Mouse (Mus musculus) midbrain, embryonic 16.5 days (tissue): ENCODE measurements around the gene Lrig1. TPM values are rescaled to one million over a fixed set of nuclear protein-coding genes. Genes with fewer than 3 reads are reported as not detected.

ENCODE experiments used
- ATAC-seq: fragments of 200-750 bp; cut with Nextera tagmentation; 2 replicates; pipeline ENCODE4 v1.8.0; 2017; ENCODE audit warnings: moderate TSS enrichment
- H3K27ac ChIP-seq: fragments of 300-500 bp; sonication (generic); 2 replicates; pipeline ENCODE4 v1.5.1; 2014; ENCODE audit warnings: mild to moderate bottlenecking, low read length, mixed read lengths
- H3K27me3 ChIP-seq: fragments of 300-500 bp; sonication (generic); 2 replicates; pipeline ENCODE4 v1.6.1; 2014; ENCODE audit warnings: low read depth, low read length, mixed read lengths; ENCODE audit not compliant: control insufficient read depth, insufficient read depth
- H3K36me3 ChIP-seq: fragments of 300-500 bp; sonication (generic); 2 replicates; pipeline ENCODE4 v1.6.1; 2014; ENCODE audit warnings: mild to moderate bottlenecking, low read length, moderate library complexity, mixed read lengths; ENCODE audit not compliant: control insufficient read depth, insufficient read depth
- H3K4me1 ChIP-seq: fragments of 300-500 bp; sonication (generic); 2 replicates; pipeline ENCODE4 v1.6.1; 2014; ENCODE audit warnings: mild to moderate bottlenecking, low read length, mixed read lengths; ENCODE audit not compliant: control insufficient read depth, insufficient read depth
- H3K4me2 ChIP-seq: fragments of 300-500 bp; sonication (generic); 2 replicates; pipeline ENCODE4 v1.6.1; 2014; ENCODE audit warnings: mild to moderate bottlenecking, low read length, mixed read lengths
- H3K4me3 ChIP-seq: fragments of 300-500 bp; sonication (generic); 2 replicates; pipeline ENCODE4 v1.5.1; 2014; ENCODE audit warnings: low read depth, mild to moderate bottlenecking, low read length, moderate library complexity, mixed read lengths
- H3K9ac ChIP-seq: fragments of 300-500 bp; sonication (generic); 2 replicates; pipeline ENCODE4 v1.6.1; 2014; ENCODE audit warnings: low read depth, low read length, mixed read lengths
- H3K9me3 ChIP-seq: fragments of 300-500 bp; sonication (generic); replicated peaks from 2 replicates; pipeline ENCODE4 v1.6.1; 2014; ENCODE audit warnings: mild to moderate bottlenecking, low read length, mixed read lengths; ENCODE audit not compliant: control insufficient read depth, poor library complexity, severe bottlenecking
- WGBS: fragments of 180-500 bp; shearing (Covaris S2); extraction: QIAGEN DNeasy Blood & Tissue Kit; methylation state at CpG from one replicate; pipeline ENCODE4 v1.1.7; 2014; 5-methylcytosine and 5-hydroxymethylcytosine counted together
- polyA plus RNA-seq: library from polyadenylated mRNA; unstranded; fragments of >200 nt; fragmentation: Nextera tagmentation; extraction: Ambion mirVana; gene quantifications from 2 replicates; pipeline ENCODE4 v1.2.1, GENCODE M21; 2015

Gene Lrig1
- polyA plus RNA-seq, 1 experiment from 2014 or later = 14.2 TPM

- Histone ChIP-seq H3K9ac (no peak overlapping the region), H3K4me3 (peak overlapping the region; percentile 75), H3K27me3 (no peaks in the 10 kb centered on the region), H3K27ac (no peak overlapping the region), H3K36me3 (no peaks in the 10 kb centered on the region), H3K9me3 (no peaks in the 10 kb centered on the region), H3K4me1 (peaks cover 19% of the 10 kb centered on the region), H3K4me2 (peak overlapping the region; percentile 89)
- no peak for ATAC-seq
- WGBS = 2% methylated on average over 18 of the region's 18 CpGs
Observed at GRCm38 (mm10) chr6:94701071-94701470, 1.1 kb upstream of the Lrig1 start.

- under 1% methylated on average over 8 of the region's 8 CpGs for WGBS
Observed at GRCm38 (mm10) chr6:94700612-94701011, 654 bp upstream of the Lrig1 start.

GRCm38 (mm10) chr6:94699173-94699987 lies 578 bp downstream of the Lrig1 start:
- peak; percentile 70 for ATAC-seq
- H3K4me3 ChIP-seq = peak overlapping the region; percentile 75

More at GRCm38 (mm10) chr6:94700612-94701011, 654 bp upstream of the Lrig1 start:
- no peaks in the 10 kb centered on the region for H3K36me3 ChIP-seq
- H3K27me3 ChIP-seq = no peaks in the 10 kb centered on the region
- peak overlapping the region; percentile 26; the same call in 1 of the 2 replicates for H3K27ac ChIP-seq
- H3K4me1 ChIP-seq = peaks cover 19% of the 10 kb centered on the region
- H3K9me3 ChIP-seq = no peaks in the 10 kb centered on the region
- no peak overlapping the region for H3K9ac ChIP-seq
- H3K4me2 ChIP-seq = peak overlapping the region; percentile 89
- 0 out of 2 replicates have a peak, but pooled peaks have one; percentile 3 for ATAC-seq
- H3K4me3 ChIP-seq = peak overlapping the region; percentile 75

GRCm38 (mm10) chr6:94698509-94699172 lies 1.3 kb downstream of the Lrig1 start:
- Histone ChIP-seq H3K36me3 (no peaks in the 10 kb centered on the region), H3K9ac (peak overlapping the region; percentile 85), H3K4me2 (peak overlapping the region; percentile 89), H3K9me3 (no peaks in the 10 kb centered on the region), H3K4me3 (peak overlapping the region; percentile 75), H3K4me1 (peaks cover 19% of the 10 kb centered on the region), H3K27me3 (no peaks in the 10 kb centered on the region), H3K27ac (peak overlapping the region; percentile 84; the same call in 1 of the 2 replicates)
- WGBS = 3% methylated on average over 11 of the region's 11 CpGs
- no peak for ATAC-seq

More at GRCm38 (mm10) chr6:94699173-94699987, 578 bp downstream of the Lrig1 start:
- peak overlapping the region; percentile 85 for H3K9ac ChIP-seq
- peak overlapping the region; percentile 89 for H3K4me2 ChIP-seq
- peak overlapping the region; percentile 84 for H3K27ac ChIP-seq
- H3K4me1 ChIP-seq = peaks cover 19% of the 10 kb centered on the region
- no peaks in the 10 kb centered on the region for H3K27me3 ChIP-seq
- WGBS = under 1% methylated on average over 77 of the region's 95 CpGs
- H3K9me3 ChIP-seq = no peaks in the 10 kb centered on the region
- no peaks in the 10 kb centered on the region for H3K36me3 ChIP-seq

- H3K27me3 ChIP-seq = no peaks in the 10 kb centered on the region
- WGBS = 68% methylated on average over 1 of the region's 1 CpGs
- peaks cover 19% of the 10 kb centered on the region for H3K4me1 ChIP-seq
- no peaks in the 10 kb centered on the region for H3K9me3 ChIP-seq
- H3K4me2 ChIP-seq = peak overlapping the region; percentile 22
- no peak overlapping the region for H3K9ac ChIP-seq
- no peak for ATAC-seq
- H3K4me3 ChIP-seq = peak overlapping the region; percentile 75
- no peak overlapping the region for H3K27ac ChIP-seq
- no peaks in the 10 kb centered on the region for H3K36me3 ChIP-seq
Observed at GRCm38 (mm10) chr6:94697423-94697822, 2.5 kb downstream of the Lrig1 start.

GRCm38 (mm10) chr6:94696182-94697080 lies 3.5 kb downstream of the Lrig1 start:
- Histone ChIP-seq H3K4me1 (peaks cover 21% of the 10 kb centered on the region), H3K9ac (no peak overlapping the region), H3K4me2 (peak overlapping the region; percentile 26), H3K36me3 (no peaks in the 10 kb centered on the region), H3K4me3 (0 out of 2 replicates have a peak overlapping the region, but pooled peaks have one; percentile 75), H3K27me3 (no peaks in the 10 kb centered on the region), H3K9me3 (no peaks in the 10 kb centered on the region), H3K27ac (no peak overlapping the region)
- no peak for ATAC-seq
- WGBS = 54% methylated on average over 10 of the region's 10 CpGs

- no peak overlapping the region for H3K4me3 ChIP-seq
Observed at GRCm38 (mm10) chr6:94695121-94695930, 4.6 kb downstream of the Lrig1 start.

GRCm38 (mm10) chr6:94694481-94694880 lies 5.5 kb downstream of the Lrig1 start:
- ATAC-seq = no peak
- H3K36me3 ChIP-seq = no peaks in the 10 kb centered on the region
- H3K9me3 ChIP-seq = no peaks in the 10 kb centered on the region
- no peak overlapping the region for H3K4me3 ChIP-seq
- no peaks in the 10 kb centered on the region for H3K27me3 ChIP-seq
- no peak overlapping the region for H3K27ac ChIP-seq
- H3K9ac ChIP-seq = no peak overlapping the region
- peaks cover 14% of the 10 kb centered on the region for H3K4me1 ChIP-seq
- WGBS = 11% methylated on average over 1 of the region's 1 CpGs
- H3K4me2 ChIP-seq = peak overlapping the region; percentile 32

More at GRCm38 (mm10) chr6:94695121-94695930, 4.6 kb downstream of the Lrig1 start:
- WGBS = 57% methylated on average over 9 of the region's 9 CpGs
- no peaks in the 10 kb centered on the region for H3K9me3 ChIP-seq
- no peaks in the 10 kb centered on the region for H3K27me3 ChIP-seq
- no peak overlapping the region for H3K27ac ChIP-seq
- peak overlapping the region; percentile 32; the same call in 1 of the 2 replicates for H3K4me2 ChIP-seq
- ATAC-seq = no peak
- no peaks in the 10 kb centered on the region for H3K36me3 ChIP-seq
- H3K4me1 ChIP-seq = peaks cover 14% of the 10 kb centered on the region
- no peak overlapping the region for H3K9ac ChIP-seq
